Comparison of ENCODE assay signal across 34 mouse cellular contexts in the genomic region with DNA sequence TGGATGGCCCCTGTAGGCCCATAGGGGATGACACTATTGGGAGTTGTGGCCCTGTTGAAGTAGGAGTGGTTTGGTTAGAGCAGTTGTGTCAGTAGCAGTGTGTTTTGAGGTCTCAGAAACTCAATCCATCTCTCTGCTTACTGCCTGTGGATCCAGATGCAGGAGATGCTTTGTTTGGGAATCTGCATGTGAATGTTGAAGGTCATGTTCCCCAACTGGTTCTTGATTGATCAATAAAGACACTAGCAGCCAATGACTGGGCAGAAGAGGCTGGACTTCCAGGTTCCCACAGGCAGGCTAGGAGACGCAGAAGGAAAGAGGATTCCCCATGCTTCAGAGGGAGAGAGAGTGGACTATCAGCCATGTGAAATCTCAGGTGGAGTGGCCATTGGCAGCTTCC.
"Had no signal": no experiment of that assay in that cellular context is flagged by ENCODE, and none has a peak within 500 bp of the region (broad histone marks: within the 10 kb centered on the region; RNA-seq: fewer than 3 reads in every experiment).

No protein-coding gene starts in this region.

- H3K9ac ChIP-seq: heart, embryonic 12.5 days; heart, embryonic 13.5 days; heart, embryonic 15.5 days; hindbrain, embryonic 12.5 days; hindbrain, embryonic 13.5 days; hindbrain, embryonic 14.5 days; hindbrain, embryonic 15.5 days; intestine, embryonic 15.5 days; kidney, embryonic 15.5 days had no signal

- DNase-seq: heart, postnatal 10 days; heart, postnatal 14 days; heart, postnatal 36 days; heart, postnatal 4 days; kidney, adult 11 months; kidney, adult 18-20 months; kidney, adult 2 months; kidney, adult 8-10 months; kidney, adult 9 months; kidney, postnatal 10 days; kidney, postnatal 14 days; kidney, postnatal 25 days; kidney, postnatal 36 days; kidney, postnatal 4 days; layer of hippocampus, adult 9-11 months; layer of hippocampus, postnatal 36 days had no signal

- H3K4me3 ChIP-seq: heart, embryonic 12.5 days; heart, embryonic 13.5 days; heart, embryonic 15.5 days; hindbrain, embryonic 10.5 days; hindbrain, embryonic 12.5 days; hindbrain, embryonic 13.5 days; hindbrain, embryonic 15.5 days; intestine, embryonic 15.5 days; kidney, embryonic 15.5 days; layer of hippocampus, adult 2 months; left cerebral cortex, adult 2 months had no signal

- H3K4me1 ChIP-seq: heart, embryonic 12.5 days; heart, embryonic 13.5 days; heart, embryonic 15.5 days; hindbrain, embryonic 10.5 days; hindbrain, embryonic 12.5 days; hindbrain, embryonic 13.5 days; hindbrain, embryonic 15.5 days; intestine, embryonic 15.5 days; kidney, embryonic 15.5 days had no signal

- H3K9me3 ChIP-seq: heart, embryonic 12.5 days; heart, embryonic 13.5 days; heart, embryonic 15.5 days; hindbrain, embryonic 10.5 days; hindbrain, embryonic 12.5 days; hindbrain, embryonic 13.5 days; hindbrain, embryonic 15.5 days; intestine, embryonic 15.5 days; kidney, embryonic 15.5 days had no signal

- H3K27ac ChIP-seq: heart, embryonic 13.5 days; heart, embryonic 15.5 days; hindbrain, embryonic 10.5 days; hindbrain, embryonic 12.5 days; hindbrain, embryonic 13.5 days; hindbrain, embryonic 14.5 days; hindbrain, embryonic 15.5 days; hindbrain, postnatal 0 days; intestine, embryonic 15.5 days; kidney, embryonic 15.5 days; kidney, postnatal 0 days; layer of hippocampus, adult 2 months; left cerebral cortex, adult 2 months had no signal

- ATAC-seq: hindbrain, embryonic 16.5 days; hindbrain, postnatal 0 days; inflammation-experienced regulatory T-cells, adult 6 months; intestine, embryonic 15.5 days; intestine, embryonic 16.5 days; intestine, postnatal 0 days had no signal

- H3K36me3 ChIP-seq: heart, embryonic 12.5 days; heart, embryonic 13.5 days; heart, embryonic 15.5 days; hindbrain, embryonic 10.5 days; hindbrain, embryonic 12.5 days; hindbrain, embryonic 13.5 days; hindbrain, embryonic 15.5 days; intestine, embryonic 15.5 days; kidney, embryonic 15.5 days had no signal
